Mouse (Mus musculus): ENCODE data around the gene Plcxd2. TPM values are rescaled to one million over a fixed set of nuclear protein-coding genes. Genes with fewer than 3 reads are reported as not detected.

The Plcxd2 gene
- total RNA-seq (2021): 10 to 100 TPM; 16.1 to 18.0 TPM

GRCm38 (mm10) chr16:46010153-46010905, at the start of gene Plcxd2:
Gene Plcxd2, minus strand, starts transcription at chr16:46010218.
- peak; percentile 80 for DNase-seq (ENCODE audit: extremely low spot score in 1 of 2, low spot score in 1 of 2)

GRCm38 (mm10) chr16:46046906-46047305, 36.9 kb upstream of the Plcxd2 start:
- no peak for DNase-seq (ENCODE audit: extremely low spot score in 1 of 2, low spot score in 1 of 2)

GRCm38 (mm10) chr16:46036261-46036660, 26.2 kb upstream of the Plcxd2 start:
- no peak for DNase-seq (ENCODE audit: extremely low spot score in 1 of 2, low spot score in 1 of 2)

- no peak for DNase-seq (ENCODE audit: extremely low spot score in 1 of 2, low spot score in 1 of 2)
Measured at GRCm38 (mm10) chr16:46033896-46034295, 23.9 kb upstream of the Plcxd2 start.

GRCm38 (mm10) chr16:46022958-46023491, 13.0 kb upstream of the Plcxd2 start:
- no peak for DNase-seq (ENCODE audit: extremely low spot score in 1 of 2, low spot score in 1 of 2)

GRCm38 (mm10) chr16:46022189-46022928, 12.3 kb upstream of the Plcxd2 start:
- peak in 1 of 2 experiments; percentile 52 for DNase-seq (ENCODE audit: extremely low spot score in 1 of 2, low spot score in 1 of 2)

GRCm38 (mm10) chr16:46021302-46021701, 11.3 kb upstream of the Plcxd2 start:
- DNase-seq (ENCODE audit: extremely low spot score in 1 of 2, low spot score in 1 of 2): no peak

- DNase-seq (ENCODE audit: extremely low spot score in 1 of 2, low spot score in 1 of 2): no peak
Measured at GRCm38 (mm10) chr16:46020396-46020795, 10.4 kb upstream of the Plcxd2 start.

GRCm38 (mm10) chr16:46019799-46020198, 9.8 kb upstream of the Plcxd2 start:
- no peak for DNase-seq (ENCODE audit: extremely low spot score in 1 of 2, low spot score in 1 of 2)

GRCm38 (mm10) chr16:46019359-46019758, 9.3 kb upstream of the Plcxd2 start:
- no peak for DNase-seq (ENCODE audit: extremely low spot score in 1 of 2, low spot score in 1 of 2)

- DNase-seq (ENCODE audit: extremely low spot score in 1 of 2, low spot score in 1 of 2): no peak
Measured at GRCm38 (mm10) chr16:46011696-46012095, 1.7 kb upstream of the Plcxd2 start.

- no peak for DNase-seq (ENCODE audit: extremely low spot score in 1 of 2, low spot score in 1 of 2)
Measured at GRCm38 (mm10) chr16:46010906-46011220, 845 bp upstream of the Plcxd2 start.

GRCm38 (mm10) chr16:46009717-46010116, 301 bp downstream of the Plcxd2 start:
- no peak for DNase-seq (ENCODE audit: extremely low spot score in 1 of 2, low spot score in 1 of 2)

- no peak for DNase-seq (ENCODE audit: extremely low spot score in 1 of 2, low spot score in 1 of 2)
Measured at GRCm38 (mm10) chr16:46008766-46009165, 1.3 kb downstream of the Plcxd2 start.

GRCm38 (mm10) chr16:46008036-46008605, 1.9 kb downstream of the Plcxd2 start:
- no peak for DNase-seq (ENCODE audit: extremely low spot score in 1 of 2, low spot score in 1 of 2)

GRCm38 (mm10) chr16:46006261-46006660, 3.8 kb downstream of the Plcxd2 start:
- no peak for DNase-seq (ENCODE audit: extremely low spot score in 1 of 2, low spot score in 1 of 2)

GRCm38 (mm10) chr16:46001550-46002166, 8.4 kb downstream of the Plcxd2 start:
- DNase-seq (ENCODE audit: extremely low spot score in 1 of 2, low spot score in 1 of 2): no peak

GRCm38 (mm10) chr16:46000976-46001375, 9.0 kb downstream of the Plcxd2 start:
- DNase-seq (ENCODE audit: extremely low spot score in 1 of 2, low spot score in 1 of 2): no peak

- DNase-seq (ENCODE audit: extremely low spot score in 1 of 2, low spot score in 1 of 2): no peak
Measured at GRCm38 (mm10) chr16:45999374-46000191, 10.4 kb downstream of the Plcxd2 start.

- no peak for DNase-seq (ENCODE audit: extremely low spot score in 1 of 2, low spot score in 1 of 2)
Measured at GRCm38 (mm10) chr16:45998231-45998630, 11.8 kb downstream of the Plcxd2 start.

Measured in layer of hippocampus, postnatal 25 days (tissue).